Mouse (Mus musculus) CH12.LX (cell line): ENCODE measurements at regions not wholly inside any gene's neighbourhood (a gene's known extent, or its start where the extent isn't known, plus 50 kb on each side); places are given as distances from the start of the nearest gene placed in this dataset.

Source experiments
- CHD1 ChIP-seq: IDR thresholded peaks from 2 replicates; pipeline ENCODE4 v1.6.1; 2012; ENCODE audit warnings: low read depth, low read length, improper control_type of control experiment, inconsistent platforms
- CTCF ChIP-seq, 2 experiments: IDR thresholded peaks in 1 of 2; conservative IDR thresholded peaks in 1 of 2; 2 replicates each; pipeline ENCODE4 v1.5.1; 2011 to 2012; ENCODE audit warnings: low read depth in 2 of 2, low read length in 2 of 2, improper control_type of control experiment in 1 of 2, inconsistent platforms in 1 of 2, mild to moderate bottlenecking in 1 of 2, moderate library complexity in 1 of 2
- E2F4 ChIP-seq: IDR thresholded peaks from 2 replicates; pipeline ENCODE4 v1.6.1; 2011; ENCODE audit warnings: low read depth, low read length, improper control_type of control experiment; ENCODE audit not compliant: insufficient replicate concordance
- EP300 ChIP-seq: IDR thresholded peaks from 2 replicates; pipeline ENCODE4 v1.6.1; 2011; ENCODE audit warnings: low read length, improper control_type of control experiment
- ETS1 ChIP-seq: conservative IDR thresholded peaks from 2 replicates; pipeline ENCODE4 v1.6.1; 2012; ENCODE audit warnings: low read depth, mild to moderate bottlenecking, inconsistent platforms, low read length, improper control_type of control experiment, moderate library complexity
- MYC ChIP-seq: IDR thresholded peaks from 2 replicates; pipeline ENCODE4 v1.6.1; 2011; ENCODE audit warnings: low read depth, mild to moderate bottlenecking, improper control_type of control experiment, low read length
- NELFE ChIP-seq: IDR thresholded peaks from 2 replicates; pipeline ENCODE4 v1.6.1; 2011; ENCODE audit warnings: low read depth, low read length, improper control_type of control experiment
- POLR2A ChIP-seq: IDR thresholded peaks from 2 replicates; pipeline ENCODE4 v1.6.1; 2011; ENCODE audit warnings: low read depth, mild to moderate bottlenecking, improper control_type of control experiment, low read length
- TCF12 ChIP-seq: IDR thresholded peaks from 2 replicates; pipeline ENCODE4 v1.6.1; 2014; ENCODE audit warnings: low read depth, mild to moderate bottlenecking, inconsistent platforms, low read length, improper control_type of control experiment
- UBTF ChIP-seq: IDR thresholded peaks from 2 replicates; pipeline ENCODE4 v1.6.1; 2012; ENCODE audit warnings: low read depth, mild to moderate bottlenecking, inconsistent platforms, low read length, improper control_type of control experiment, moderate library complexity
- ZNF384 ChIP-seq: IDR thresholded peaks from 2 replicates; pipeline ENCODE4 v1.6.1; 2012; ENCODE audit warnings: low read depth, low read length, improper control_type of control experiment, inconsistent platforms

- TF ChIP-seq CTCF (conservative IDR thresholded peaks at IDR 0.05 in 1 of 2, IDR thresholded peaks at IDR 0.05 in 1 of 2; ENCODE audit: low read depth in 2 of 2, low read length in 2 of 2) (no peak), ETS1 (no peak), CHD1 (no peak), EP300 (no peak), POLR2A (no peak), TCF12 (no peak), MYC (no peak), ZNF384 (no peak), UBTF (no peak), NELFE (no peak), E2F4 (no peak)
Measured at GRCm38 (mm10) chr10:17551869-17552268, 171.1 kb upstream of the Cited2 start.
